Mouse (Mus musculus) intestine, embryonic 16.5 days (tissue): Measurements from ENCODE around the gene Gm6710. TPM values are rescaled to one million over a fixed set of nuclear protein-coding genes. Genes with fewer than 3 reads are reported as not detected.
"Not testable (repeated sequence)": the region's sequence is repeated elsewhere in the genome, so short reads cannot be mapped to it uniquely, and the experiment has no call there.

Source experiments
- ATAC-seq: fragments of 200-750 bp; cut with Nextera tagmentation; 2 replicates; pipeline ENCODE4 v1.8.0; 2017; ENCODE audit warnings: moderate TSS enrichment, moderate library complexity
- H3K27ac ChIP-seq: fragments of 300-500 bp; sonication (generic); 2 replicates; pipeline ENCODE4 v1.5.1; 2014; ENCODE audit warnings: mild to moderate bottlenecking, low read length
- H3K27me3 ChIP-seq: fragments of 300-500 bp; sonication (generic); replicated peaks from 2 replicates; pipeline ENCODE4 v1.6.1; 2014; ENCODE audit warnings: low read length, control low read depth, mixed read lengths; ENCODE audit not compliant: control insufficient read depth, insufficient read depth
- H3K36me3 ChIP-seq: fragments of 300-500 bp; sonication (generic); 2 replicates; pipeline ENCODE4 v1.6.1; 2014; ENCODE audit warnings: low read length, control low read depth; ENCODE audit not compliant: control insufficient read depth, insufficient read depth
- H3K4me1 ChIP-seq: fragments of 300-500 bp; sonication (generic); 2 replicates; pipeline ENCODE4 v1.6.1; 2014; ENCODE audit warnings: low read length, control low read depth, mixed read lengths; ENCODE audit not compliant: control insufficient read depth, insufficient read depth
- H3K4me2 ChIP-seq: fragments of 300-500 bp; sonication (generic); 2 replicates; pipeline ENCODE4 v1.6.1; 2014; ENCODE audit warnings: low read depth, low read length, control low read depth
- H3K4me3 ChIP-seq: fragments of 300-500 bp; sonication (generic); 2 replicates; pipeline ENCODE4 v1.5.1; 2014; ENCODE audit warnings: mild to moderate bottlenecking, low read length
- H3K9ac ChIP-seq: fragments of 300-500 bp; sonication (generic); 2 replicates; pipeline ENCODE4 v1.6.1; 2014; ENCODE audit warnings: low read depth, low read length
- H3K9me3 ChIP-seq: fragments of 300-500 bp; sonication (generic); 2 replicates; pipeline ENCODE4 v1.6.1; 2016; ENCODE audit warnings: low read length, control low read depth; ENCODE audit not compliant: control insufficient read depth
- WGBS: fragments of 180-500 bp; shearing (Covaris S2); extraction: QIAGEN DNeasy Blood & Tissue Kit; methylation state at CpG from one replicate; pipeline ENCODE4 v1.1.7; 2014; 5-methylcytosine and 5-hydroxymethylcytosine counted together
- polyA plus RNA-seq: library from polyadenylated mRNA; unstranded; fragments of >200 nt; fragmentation: Nextera tagmentation; extraction: Ambion mirVana; gene quantifications from 2 replicates; pipeline ENCODE4 v1.2.1, GENCODE M21; 2015

Gm6710 gene
- 13.5 TPM in 2 replicates for polyA plus RNA-seq

GRCm38 (mm10) chr2:175869024-175869423 is at the start of gene Gm6710:
TSS of gene Gm6710 (plus strand) at chr2:175869219.
- not testable (repeated sequence) for H3K9me3 ChIP-seq, H3K27me3 ChIP-seq, H3K27ac ChIP-seq, H3K9ac ChIP-seq, H3K4me2 ChIP-seq, H3K4me3 ChIP-seq, H3K36me3 ChIP-seq, H3K4me1 ChIP-seq, ATAC-seq
- WGBS: no CpG with 5 or more reads among the region's 7 CpGs

Other genes with a start within 250 kb of the Gm6710 start
- gene Gm11007, start 225.2 kb upstream of the Gm6710 start, polyA plus RNA-seq: not detected in 2 replicates
- 17.4 and 28.4 TPM in 2 replicates for gene Zfp969, start 165.6 kb upstream of the Gm6710 start, polyA plus RNA-seq
- gene Gm2007, start 127.7 kb upstream of the Gm6710 start, polyA plus RNA-seq: not detected in 2 replicates
- gene Gm14288, start 68.1 kb upstream of the Gm6710 start, polyA plus RNA-seq: 3.0 and 6.4 TPM in 2 replicates
- 1.6 and 2.2 TPM in 2 replicates for gene Zfp966, start 61.9 kb downstream of the Gm6710 start, polyA plus RNA-seq
- 16.2 and 20.8 TPM in 2 replicates for gene Gm2026, start 96.1 kb downstream of the Gm6710 start, polyA plus RNA-seq